Mouse (Mus musculus) c-Kit-positive CD71-positive TER-119-positive erythroid progenitor cells, embryonic 14.5 days (primary cell): Measurements from ENCODE around the gene Gm20662.
"Not testable (repeated sequence)": the region's sequence is repeated elsewhere in the genome, so short reads cannot be mapped to it uniquely, and the experiment has no call there.

Experiments used
- DNase-seq: peaks from one replicate; pipeline ENCODE4 v3.0.0-alpha.2; 2013; ENCODE audit warnings: low spot score

Gene Gm20662

GRCm38 (mm10) chr9:108010385-108010784 is 14.2 kb downstream of the Gm20662 start:
- DNase-seq: no peak

- DNase-seq: not testable (repeated sequence)
Observed at GRCm38 (mm10) chr9:108013577-108013976, 17.4 kb downstream of the Gm20662 start.

GRCm38 (mm10) chr9:108017127-108017526 is 21.0 kb downstream of the Gm20662 start:
- no peak for DNase-seq

- DNase-seq: no peak
Observed at GRCm38 (mm10) chr9:108020741-108021140, 24.6 kb downstream of the Gm20662 start.

- DNase-seq: no peak
Observed at GRCm38 (mm10) chr9:108023216-108023615, 27.1 kb downstream of the Gm20662 start.

- no peak for DNase-seq
Observed at GRCm38 (mm10) chr9:108026584-108026983, 30.4 kb downstream of the Gm20662 start.

GRCm38 (mm10) chr9:108027867-108028266 is 31.7 kb downstream of the Gm20662 start:
- no peak for DNase-seq

GRCm38 (mm10) chr9:108032126-108032525 is 36.0 kb downstream of the Gm20662 start:
- DNase-seq: no peak

- no peak for DNase-seq
Observed at GRCm38 (mm10) chr9:108035331-108036156, 39.4 kb downstream of the Gm20662 start.

- DNase-seq: no peak
Observed at GRCm38 (mm10) chr9:108044751-108045492, 48.8 kb downstream of the Gm20662 start.

- DNase-seq: no peak
Observed at GRCm38 (mm10) chr9:108046582-108046981, 50.4 kb downstream of the Gm20662 start.

GRCm38 (mm10) chr9:108047601-108048565 is 51.7 kb downstream of the Gm20662 start:
- DNase-seq: peak; percentile 62

GRCm38 (mm10) chr9:108048566-108048955 is 52.4 kb downstream of the Gm20662 start:
- peak; percentile 57 for DNase-seq

GRCm38 (mm10) chr9:108049016-108049455 is 52.9 kb downstream of the Gm20662 start, which contains the start of gene Gmppb:
Gmppb (plus strand) TSS chr9:108049242.
- DNase-seq: peak; percentile 97

GRCm38 (mm10) chr9:108049561-108050251 is 53.6 kb downstream of the Gm20662 start:
- no peak for DNase-seq

- DNase-seq: no peak
Observed at GRCm38 (mm10) chr9:108051184-108051930, 55.2 kb downstream of the Gm20662 start.

- no peak for DNase-seq
Observed at GRCm38 (mm10) chr9:108051931-108052220, 55.7 kb downstream of the Gm20662 start.

- no peak for DNase-seq
Observed at GRCm38 (mm10) chr9:108052411-108052810, 56.3 kb downstream of the Gm20662 start.

- DNase-seq: peak; percentile 98
Observed at GRCm38 (mm10) chr9:108052885-108053664, 56.9 kb downstream of the Gm20662 start, which contains the start of gene Amigo3. Amigo3 (plus strand) TSS chr9:108053159.
